In genomic region chr12:76345759-76346455, GRCm38 (mm10) we compare ENCODE assay signal across 11 mouse cellular contexts. TPM values are rescaled to one million over a fixed set of nuclear protein-coding genes. Genes with fewer than 3 reads are reported as not detected.
DNase-seq lines count a peak whose midpoint lies in the region; TF ChIP-seq lines count a peak whose summit lies in the region.
"Had no signal": no experiment of that assay in that cellular context is flagged by ENCODE, and none has a peak within 500 bp of the region (broad histone marks: within the 10 kb centered on the region; RNA-seq: fewer than 3 reads in every experiment).

No protein-coding gene starts in this region.

- intact Hi-C loops in gastrocnemius, adult 2 months (cut with DNase I): loop anchor here (5.0 kb wide), 1 partner anchor 126 kb away; no protein-coding TSS in a partner anchor

- no peak overlapping the region for H3K27ac ChIP-seq in gastrocnemius, adult 2 months
- H3K27ac ChIP-seq: neural tube, embryonic 13.5 days had no signal

- no peak for TF ChIP-seq POLR2A in brain, embryonic 14.5 days (IDR thresholded peaks at IDR 0.05; ENCODE audit: borderline replicate concordance, extremely low read depth, insufficient read depth, insufficient read length, poor library complexity, severe bottlenecking)

- no peak for DNase-seq in gastrocnemius, adult 2 months
- DNase-seq in gastrocnemius, adult 8-10 months (ENCODE audit: low spot score in 2 of 2): no peak
- DNase-seq in 416B (ENCODE audit: low read depth): peak; percentile 88
- DNase-seq in brain, embryonic 14.5 days (ENCODE audit: low read depth): no peak
- peak; percentile 54 to 60 for DNase-seq in lung, postnatal 4 days
- DNase-seq in right cerebral cortex, adult 18-20 months: no peak
- DNase-seq in layer of hippocampus, adult 9-11 months: no peak
- no peak for DNase-seq in ovary, postnatal 10 days (ENCODE audit: low spot score)
- DNase-seq: cerebellum, adult 18-20 months; left cerebral cortex, postnatal 4 days had no signal

- peak; percentile 46 for TF ChIP-seq CTCF in gastrocnemius, adult 2 months (IDR thresholded peaks at IDR 0.05)
- TF ChIP-seq CTCF in brain, embryonic 14.5 days (IDR thresholded peaks at IDR 0.05; ENCODE audit: borderline replicate concordance, extremely low read depth, insufficient read depth, insufficient read length): peak; percentile 28; the same call in 1 of the 2 replicates

- H3K4me3 ChIP-seq in gastrocnemius, adult 2 months: no peak overlapping the region
- H3K4me3 ChIP-seq: neural tube, embryonic 13.5 days had no signal

RNA-seq across cellular contexts. Expression of gene Akap5, which starts 21.2 kb away (rescaled TPM):
- under 1 TPM; 0.31 to 0.48 TPM for total RNA-seq in gastrocnemius, adult 2 months (2021)
- under 1 TPM; 0.24 to 0.51 (median 0.39) TPM for total RNA-seq in gastrocnemius, adult 8-10 months (2022)
- polyA plus RNA-seq in brain, embryonic 14.5 days (2012; rRNA removed): 4.2 and 8.5 TPM in 2 replicates

RNA-seq across cellular contexts. Expression of gene Zbtb25, which starts 23.5 kb away (rescaled TPM):
- total RNA-seq in gastrocnemius, adult 2 months (2021): 1 to 10 TPM; 6.5 to 7.2 TPM
- total RNA-seq in gastrocnemius, adult 8-10 months (2022): 1 to 10 TPM; 6.7 to 8.9 (median 8.4) TPM
- 22.3 and 24.8 TPM in 2 replicates for polyA plus RNA-seq in brain, embryonic 14.5 days (2012; rRNA removed)

RNA-seq across cellular contexts. Expression of gene Zbtb1, which starts 24.2 kb away (rescaled TPM):
- 1 to 10 TPM; 3.6 to 4.3 TPM for total RNA-seq in gastrocnemius, adult 2 months (2021)
- total RNA-seq in gastrocnemius, adult 8-10 months (2022): 1 to 10 TPM; 4.0 to 5.1 (median 4.3) TPM
- polyA plus RNA-seq in brain, embryonic 14.5 days (2012; rRNA removed): 3.1 and 3.4 TPM in 2 replicates

RNA-seq across cellular contexts. Expression of gene Hspa2, which starts 58.1 kb away (rescaled TPM):
- 1 to 10 TPM; 6.9 to 7.0 TPM for total RNA-seq in gastrocnemius, adult 2 months (2021)
- total RNA-seq in gastrocnemius, adult 8-10 months (2022): 1 to 10 TPM; 4.3 to 7.3 (median 4.8) TPM
- 3.9 and 5.4 TPM in 2 replicates for polyA plus RNA-seq in brain, embryonic 14.5 days (2012; rRNA removed)

Comparison
In these comparisons a context has a peak if more than half of its experiments do, and no peak if none do; other contexts are left out.
1. DNase-seq: peak in 416B (single experiment) and lung, postnatal 4 days (2 of 2); none in gastrocnemius, adult 2 months (single experiment), gastrocnemius, adult 8-10 months (0 of 2), brain, embryonic 14.5 days (single experiment), right cerebral cortex, adult 18-20 months (single experiment), layer of hippocampus, adult 9-11 months (single experiment) and ovary, postnatal 10 days (single experiment).